8 mouse cellular contexts compared by ENCODE assay signal in genomic region chr7:125393654-125394346, GRCm38 (mm10). TPM values are rescaled to one million over a fixed set of nuclear protein-coding genes. Genes with fewer than 3 reads are reported as not detected.
A peak's percentile ranks its signal among the peaks of the same experiment; 100 is the strongest.
DNase-seq lines count a peak whose midpoint lies in the region; ATAC-seq lines count a peak whose summit lies in the region.

No protein-coding gene starts in this region.

- no peak overlapping the region for H3K27ac ChIP-seq in intestine, embryonic 15.5 days

- intact Hi-C loops in left cerebral cortex, postnatal 14 days (cut with DNase I) = loop anchor here (5.0 to 10.0 kb wide), 5 partner anchors 279 to 1869 kb away; partner anchors contain the start of gene Hs3st4

- H3K36me3 ChIP-seq in intestine, embryonic 15.5 days = no peaks in the 10 kb centered on the region

- H3K4me1 ChIP-seq in intestine, embryonic 15.5 days (replicated peaks) = 0 out of 2 replicates have a peak, but pooled peaks cover 5% of the 10 kb centered on the region

- no peaks in the 10 kb centered on the region for H3K27me3 ChIP-seq in intestine, embryonic 15.5 days (replicated peaks)

- H3K4me3 ChIP-seq in intestine, embryonic 15.5 days (replicated peaks) = peak overlapping the region; percentile 35

- peak overlapping the region; percentile 37 for H3K9ac ChIP-seq in intestine, embryonic 15.5 days

- no peaks in the 10 kb centered on the region for H3K9me3 ChIP-seq in intestine, embryonic 15.5 days

- peak; percentile 97 for DNase-seq in adrenal gland, adult 18-20 months (ENCODE audit: low spot score in 2 of 2)
- peak; percentile 98 for DNase-seq in embryo, embryonic 10.5 days (ENCODE audit: low spot score)
- peak; percentile 89 for DNase-seq in gastrocnemius, postnatal 25 days
- DNase-seq in left cerebral cortex, postnatal 14 days (ENCODE audit: low spot score in 2 of 2) = peak; percentile 98
- DNase-seq in mesoderm, embryonic 11.5 days (ENCODE audit: low read depth, low spot score) = peak; percentile 96
- DNase-seq in right cerebral cortex, postnatal 25 days = peak; percentile 95
- peak; percentile 88 to 94 for DNase-seq in urinary bladder, postnatal 36 days (ENCODE audit: low spot score in 2 of 2)

- WGBS in intestine, embryonic 15.5 days = under 1% methylated on average over 33 of the region's 33 CpGs

- ATAC-seq in intestine, embryonic 15.5 days = peak; percentile 93

- H3K4me2 ChIP-seq in intestine, embryonic 15.5 days (replicated peaks) = peak overlapping the region; percentile 85

RNA-seq across cellular contexts. Expression of gene Kdm8, which starts 50.7 kb away (rescaled TPM):
- 1 to 10 TPM; 2.6 to 4.1 TPM for total RNA-seq in adrenal gland, adult 18-20 months (2021)
- total RNA-seq in gastrocnemius, postnatal 25 days (2021) = 1 to 10 TPM; 4.1 to 4.5 TPM
- 9.0 and 10.0 TPM in 2 replicates for polyA plus RNA-seq in intestine, embryonic 15.5 days (2015; fragmentation: Nextera tagmentation; extraction: Ambion mirVana)
- total RNA-seq in left cerebral cortex, postnatal 14 days (2021) = 1 to 10 TPM; 3.4 to 3.8 TPM
